Mouse (Mus musculus) CH12.LX (cell line): ENCODE measurements around the gene Cadm2.

Source experiments
- CTCF ChIP-seq, 2 experiments: IDR thresholded peaks in 1 of 2; conservative IDR thresholded peaks in 1 of 2; 2 replicates each; pipeline ENCODE4 v1.5.1; 2011 to 2012; ENCODE audit warnings: low read depth in 2 of 2, low read length in 2 of 2, improper control_type of control experiment in 1 of 2, inconsistent platforms in 1 of 2, mild to moderate bottlenecking in 1 of 2, moderate library complexity in 1 of 2
- USF2 ChIP-seq: conservative IDR thresholded peaks from 2 replicates; pipeline ENCODE4 v1.6.1; 2011; ENCODE audit warnings: low read depth, low read length, improper control_type of control experiment

DNA sequence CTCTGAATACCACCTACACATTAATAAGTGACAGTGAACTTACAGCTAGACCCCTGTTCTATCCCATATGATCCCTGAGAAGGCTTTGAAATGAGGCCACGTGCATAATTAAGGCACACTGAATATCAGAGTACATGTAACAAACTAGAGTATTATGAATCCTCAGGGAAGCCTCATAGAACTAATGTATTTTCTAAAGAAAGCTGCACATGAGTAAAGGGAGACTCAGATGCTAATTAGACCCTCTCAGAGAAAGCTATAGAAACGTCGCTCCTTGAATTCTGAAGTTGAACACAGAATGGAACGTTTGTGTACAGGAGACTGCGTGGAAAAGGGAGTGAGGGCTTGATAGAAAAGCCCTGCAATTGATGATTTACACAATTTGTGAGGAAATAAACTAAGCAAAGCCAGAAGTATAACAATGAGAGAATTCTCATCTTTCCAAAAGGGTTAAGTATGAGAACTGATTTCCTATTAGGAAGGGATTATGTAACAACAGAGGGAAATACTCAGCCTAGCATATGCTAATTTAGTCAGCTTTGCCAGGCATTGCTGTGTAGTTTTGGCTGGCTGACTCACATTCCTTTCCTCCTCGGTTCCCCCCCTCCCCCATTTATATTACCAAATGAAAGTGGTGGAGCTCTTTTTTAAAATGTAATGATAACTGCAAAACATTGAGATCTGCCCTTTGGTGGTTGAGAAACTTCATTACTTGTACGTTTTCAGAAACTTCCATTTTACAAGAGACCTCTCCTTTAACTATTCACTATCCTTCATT, 9.6 kb downstream of the Cadm2 start:
- TF ChIP-seq CTCF (conservative IDR thresholded peaks at IDR 0.05 in 1 of 2, IDR thresholded peaks at IDR 0.05 in 1 of 2; ENCODE audit: low read depth in 2 of 2, low read length in 2 of 2) (no peak), USF2 (no peak)
